Mouse (Mus musculus) cerebellum, postnatal 36 days (tissue): Measurements from ENCODE around the gene Ptdss2.

Experiments used
- DNase-seq, 2 experiments: peaks; one replicate each; pipeline ENCODE4 v3.0.0; 2021 to 2022; ENCODE audit warnings: mixed read lengths in 2 of 2

Gene Ptdss2

DNA sequence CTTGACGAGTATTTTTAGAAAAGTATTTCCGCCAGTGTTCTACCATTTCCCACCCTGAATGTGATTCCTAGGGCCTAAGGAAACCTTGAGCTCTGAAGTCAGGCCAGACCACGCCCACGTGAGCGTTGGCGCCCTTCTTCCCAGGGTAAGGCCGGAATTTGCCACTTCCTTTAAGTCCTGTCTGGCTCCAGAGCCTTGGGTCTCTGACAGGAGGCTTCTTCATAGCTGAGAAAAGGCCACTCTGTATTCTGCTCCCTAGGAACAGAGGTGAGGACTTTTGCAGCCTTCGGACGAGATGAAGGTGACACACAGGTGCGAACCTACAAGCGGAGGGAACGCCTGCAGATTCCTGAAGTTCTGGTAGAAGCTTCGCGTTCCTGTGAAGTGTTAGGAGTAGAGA is at the start of gene Ptdss2:
Ptdss2 (plus strand) TSS at position 138 of the 400 bp plus-strand sequence.
- DNase-seq = no peak

DNA sequence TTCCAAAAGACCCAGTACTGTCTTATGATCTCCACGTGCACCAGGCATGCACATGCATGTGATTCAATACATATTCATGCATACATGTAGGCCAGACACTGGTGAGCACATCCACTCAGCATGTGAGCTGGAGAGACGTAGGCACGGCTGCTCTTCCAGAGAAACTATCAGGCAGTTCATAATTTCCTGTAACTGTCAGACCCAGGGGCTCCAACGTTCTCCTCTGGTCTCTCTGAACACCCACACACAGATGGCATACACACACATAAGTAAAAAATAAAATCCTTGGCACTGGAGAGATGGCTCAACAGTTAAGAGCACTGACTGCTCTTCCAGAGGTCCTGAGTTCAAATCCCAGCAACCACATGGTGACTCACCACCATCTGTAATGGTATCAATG is 48.4 kb upstream of the Ptdss2 start:
- DNase-seq = no peak

DNA sequence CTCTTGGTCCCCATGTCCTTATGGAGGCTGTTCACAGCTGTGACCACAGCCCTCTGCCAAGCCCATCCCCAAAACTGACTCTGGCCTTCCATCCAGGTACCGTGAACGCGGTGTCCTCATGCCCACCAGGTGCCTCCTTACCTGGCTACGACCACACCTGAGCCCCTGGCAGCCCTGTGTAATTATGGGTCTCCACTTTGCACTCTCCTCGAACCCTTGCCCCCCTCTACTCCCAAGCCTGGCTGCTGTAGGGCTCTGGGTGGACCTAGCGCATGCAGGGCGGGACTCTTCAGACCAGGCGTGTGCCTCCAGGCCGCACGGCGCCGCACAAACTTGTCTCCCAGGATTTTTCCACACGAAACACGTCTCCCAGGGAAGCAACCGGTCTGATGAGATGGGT is 44.3 kb upstream of the Ptdss2 start, which contains the start of gene Pkp3:
Pkp3 (plus strand) TSS at position 378 of the 400 bp plus-strand sequence.
- DNase-seq = no peak

DNA sequence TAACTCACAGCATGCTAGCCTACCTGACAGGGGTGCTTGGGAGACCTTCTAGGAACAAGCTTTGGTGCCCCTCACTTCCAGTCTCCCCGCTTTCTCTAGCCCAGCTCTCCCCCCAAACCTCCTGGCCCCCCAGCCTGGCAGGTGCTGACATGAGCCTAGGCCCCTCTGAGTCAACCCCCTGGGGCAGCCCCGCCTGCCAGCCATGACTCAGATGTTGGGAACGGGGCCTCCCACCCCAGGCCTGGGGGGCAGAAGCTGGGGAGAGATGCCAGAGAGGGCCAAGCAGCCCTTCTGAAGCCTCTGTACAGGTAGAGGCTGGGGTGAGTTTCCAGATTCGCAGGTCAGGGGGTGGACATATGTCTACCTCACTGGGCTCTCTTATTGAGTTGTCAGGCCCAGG is 43.3 kb upstream of the Ptdss2 start:
- no peak for DNase-seq

DNA sequence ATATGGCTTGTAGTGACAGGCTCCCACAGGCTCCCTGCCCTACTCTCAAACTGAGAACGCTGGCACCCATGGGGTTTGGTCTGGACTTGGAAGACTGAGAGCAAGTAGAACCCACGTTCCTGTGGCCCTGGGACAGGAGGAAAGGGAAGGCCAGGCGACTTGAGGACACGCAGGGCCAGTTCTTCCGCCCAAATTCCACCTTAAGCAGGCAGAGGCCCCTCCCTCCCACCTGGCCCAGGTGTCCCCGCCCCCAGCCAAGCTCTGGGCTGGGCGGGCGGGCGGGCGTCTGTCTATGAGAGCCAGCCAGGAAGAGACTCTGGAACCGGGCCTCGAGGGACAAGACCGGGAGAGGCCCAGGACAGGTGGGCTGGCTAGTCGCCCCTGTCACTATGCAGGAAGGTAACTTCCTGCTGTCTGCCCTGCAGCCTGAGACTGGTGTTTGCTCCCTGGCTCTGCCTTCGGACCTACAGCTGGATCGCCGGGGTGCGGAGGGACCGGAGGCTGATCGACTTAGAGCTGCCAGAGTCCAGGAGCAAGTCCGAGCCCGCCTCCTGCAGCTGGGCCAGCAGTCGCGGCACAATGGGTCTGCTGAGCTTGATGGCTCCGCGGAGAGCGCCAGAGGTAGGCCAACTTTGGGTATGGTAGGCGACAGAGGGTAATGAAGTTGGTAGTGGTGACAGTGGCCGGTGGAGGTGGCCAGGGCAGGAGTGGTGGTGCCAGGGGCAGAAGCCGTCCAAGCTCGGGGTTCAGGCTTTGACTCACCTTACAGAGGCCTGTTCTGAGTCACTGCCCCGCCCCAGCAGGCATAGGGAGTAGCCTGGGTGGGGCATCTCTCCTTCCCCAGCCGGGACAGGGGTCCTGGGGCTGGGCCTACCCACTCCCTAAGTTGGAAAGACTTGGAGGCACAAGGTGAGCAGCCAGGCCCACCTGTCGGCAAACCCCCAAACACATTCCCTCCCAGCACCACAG is 42.4 kb upstream of the Ptdss2 start:
- no peak for DNase-seq

DNA sequence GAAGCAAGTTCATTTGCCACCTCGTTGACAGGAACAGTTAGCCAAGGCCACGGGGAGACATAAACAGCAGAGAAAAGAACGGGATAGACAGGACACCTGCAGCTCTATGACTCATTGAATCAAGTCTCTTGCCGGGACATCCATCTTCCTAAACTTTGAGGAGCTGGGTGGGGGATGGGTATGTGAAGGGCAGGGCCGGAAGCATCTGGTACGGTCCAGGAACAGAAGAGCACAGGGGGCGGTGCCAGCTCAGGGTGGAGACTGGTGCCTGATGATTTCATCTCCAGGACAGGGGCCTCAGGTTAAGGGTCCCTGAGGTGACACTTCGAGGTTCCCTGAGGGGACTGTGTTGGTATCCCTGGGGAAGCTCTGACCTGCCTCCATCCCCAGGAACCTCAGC is 34.3 kb upstream of the Ptdss2 start:
- DNase-seq = no peak

DNA sequence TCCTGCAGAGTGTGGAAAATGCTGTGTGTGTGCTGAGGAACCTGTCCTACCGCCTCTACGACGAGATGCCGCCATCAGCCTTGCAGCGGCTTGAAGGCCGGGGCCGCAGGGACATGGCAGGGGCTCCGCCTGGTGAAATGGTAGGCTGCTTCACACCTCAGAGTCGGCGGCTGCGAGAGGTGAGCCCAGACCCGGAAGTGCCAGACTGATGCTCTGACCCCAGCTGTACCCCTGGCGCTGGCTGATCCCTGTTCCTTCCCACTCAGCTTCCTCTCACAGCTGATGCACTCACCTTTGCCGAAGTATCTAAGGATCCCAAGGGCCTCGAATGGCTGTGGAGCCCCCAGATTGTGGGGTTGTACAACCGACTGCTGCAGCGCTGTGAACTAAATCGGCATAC is 33.7 kb upstream of the Ptdss2 start:
- DNase-seq = no peak

DNA sequence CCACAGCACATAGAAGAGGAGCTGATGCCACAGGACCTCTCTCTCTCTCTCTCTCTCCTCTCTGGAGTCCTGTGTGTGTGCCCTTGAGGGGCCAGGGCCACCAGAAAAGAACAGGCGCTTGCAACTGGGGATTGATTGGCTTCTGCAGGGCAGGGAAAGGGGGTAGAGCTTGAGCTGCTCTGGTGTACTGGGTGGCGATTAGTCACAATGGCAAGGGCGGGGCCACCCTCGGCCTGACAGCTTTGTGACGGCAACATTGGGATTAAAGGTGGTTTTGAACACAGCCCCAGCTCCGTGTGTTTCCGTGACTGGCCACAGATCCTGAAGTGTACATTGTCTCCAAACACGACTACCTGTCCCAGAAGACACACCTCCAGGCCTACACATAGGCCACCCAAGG is 32.0 kb upstream of the Ptdss2 start:
- DNase-seq = no peak

DNA sequence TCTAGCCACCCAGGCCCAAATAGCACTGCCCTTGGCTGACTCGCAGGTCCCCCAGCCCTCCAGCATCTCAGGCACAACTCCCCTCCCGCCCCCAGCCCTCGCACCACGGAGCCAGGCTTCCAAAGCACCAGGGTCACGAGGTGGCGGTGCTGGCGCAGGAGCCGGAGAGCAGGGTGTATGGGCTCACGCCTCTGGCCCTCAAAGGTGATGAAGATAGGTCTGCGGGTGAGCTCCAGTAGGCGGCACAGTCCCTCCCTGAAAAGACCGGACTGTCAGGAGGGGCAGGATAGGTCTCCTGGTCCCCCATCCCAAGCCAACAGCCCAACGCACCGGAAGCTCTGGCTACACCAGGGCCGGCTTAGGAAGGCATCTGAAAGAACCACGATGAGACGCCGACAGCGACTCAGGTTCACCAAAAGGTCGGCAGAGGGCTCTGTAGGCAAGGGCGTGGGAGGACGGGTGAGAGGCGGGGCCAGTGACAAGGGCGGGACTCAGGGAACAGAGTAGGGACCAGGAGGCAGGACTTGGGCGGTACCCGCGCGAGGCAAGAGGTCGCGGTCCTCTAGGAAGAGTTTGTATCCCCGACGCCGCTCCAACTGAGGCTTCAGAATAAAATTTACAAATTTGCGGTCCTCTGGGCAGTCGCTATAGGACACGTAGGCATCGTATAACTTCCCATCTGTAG is 30.0 kb upstream of the Ptdss2 start:
- peak; percentile 74 to 79 for DNase-seq

DNA sequence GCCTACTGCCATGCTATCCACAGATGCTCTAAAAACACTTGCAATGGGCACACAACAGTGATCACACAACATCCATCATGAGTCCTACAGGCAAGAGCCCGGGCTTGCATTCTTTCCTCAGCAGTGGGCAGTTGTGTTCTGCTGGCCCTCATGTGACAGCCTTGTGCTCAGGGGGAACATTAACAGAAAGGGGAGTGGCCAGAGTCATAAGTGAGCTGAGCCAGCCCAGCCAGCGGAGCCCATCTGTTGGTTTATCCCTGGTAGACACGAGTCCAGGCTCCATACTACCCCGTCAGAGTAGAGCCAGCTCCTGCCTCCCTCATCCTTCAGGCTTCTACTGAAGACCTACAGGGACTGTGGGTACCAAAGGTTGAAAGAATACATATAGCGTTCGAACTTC is 28.2 kb upstream of the Ptdss2 start:
- DNase-seq = no peak

DNA sequence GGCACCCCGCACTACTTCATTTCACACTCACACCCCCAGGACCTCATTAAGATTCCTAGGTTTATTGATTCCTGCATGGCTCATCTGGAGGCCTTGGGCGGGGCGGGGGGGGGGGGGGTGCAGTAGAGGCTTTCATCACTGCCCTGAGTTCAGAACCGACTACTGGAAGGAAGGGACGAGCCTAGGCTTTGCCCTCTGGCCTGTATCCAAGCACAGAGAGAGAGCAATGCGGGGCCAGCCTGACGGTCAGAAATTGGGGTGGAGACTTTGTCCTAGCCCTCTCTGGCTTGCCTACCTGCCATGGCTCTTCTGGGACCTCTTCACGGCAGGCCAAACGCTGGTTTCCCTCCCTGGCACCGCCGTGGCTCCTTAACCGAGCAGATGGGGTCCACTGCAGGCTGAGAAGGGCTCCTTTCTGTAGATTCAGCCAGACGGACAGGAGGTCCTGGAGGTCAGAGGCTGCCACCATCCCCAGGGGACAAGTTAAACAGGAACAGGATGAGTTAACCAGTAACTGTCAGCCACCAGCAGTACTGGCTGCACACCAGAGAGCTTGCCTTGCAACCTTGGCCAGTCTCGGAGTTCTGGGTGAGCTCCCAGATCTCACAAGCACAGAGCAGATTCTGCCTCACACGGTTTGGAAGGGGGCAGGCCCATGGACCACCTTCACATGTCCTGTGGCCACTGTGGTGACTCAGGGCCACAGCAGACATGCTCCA is 27.5 kb upstream of the Ptdss2 start:
- no peak for DNase-seq

DNA sequence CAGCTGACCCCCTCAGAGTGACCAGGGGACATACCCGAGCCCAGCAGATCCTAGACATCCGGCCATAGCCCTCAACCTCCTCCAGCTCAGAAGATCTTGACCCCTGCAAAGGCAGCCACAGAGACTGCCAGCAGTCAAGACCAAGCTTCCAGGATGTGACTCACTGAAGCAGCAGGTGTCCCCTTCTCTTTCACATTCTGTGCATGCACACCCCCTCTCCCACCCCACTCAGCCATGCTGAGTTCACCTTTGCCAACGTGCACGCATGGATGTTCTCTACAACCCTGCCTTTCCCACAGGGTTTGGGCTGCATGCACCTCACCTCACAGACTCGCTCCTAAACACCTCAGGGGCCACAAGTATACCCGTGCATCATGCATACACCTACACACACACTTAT is 26.2 kb upstream of the Ptdss2 start:
- no peak for DNase-seq

DNA sequence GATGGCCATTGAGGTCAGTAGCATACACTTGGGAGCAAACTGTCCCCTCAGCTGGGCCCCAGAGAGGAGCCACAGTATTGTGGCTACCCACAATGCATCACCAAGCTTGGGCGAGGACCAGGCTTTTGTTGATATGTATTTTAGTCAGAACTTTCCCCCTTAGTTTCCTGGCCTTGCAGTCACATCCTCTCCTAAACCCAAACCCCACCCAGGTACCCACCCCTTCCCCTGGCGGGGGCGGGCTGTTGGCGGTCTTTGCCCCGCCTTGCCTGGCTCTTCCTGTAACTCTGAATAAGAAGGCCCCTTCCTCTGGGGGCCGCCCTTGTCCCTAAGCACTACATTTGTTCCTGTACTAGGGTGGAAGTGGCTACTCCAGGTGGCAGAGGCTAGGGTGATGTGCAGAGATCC is 25.5 kb upstream of the Ptdss2 start:
- no peak for DNase-seq

DNA sequence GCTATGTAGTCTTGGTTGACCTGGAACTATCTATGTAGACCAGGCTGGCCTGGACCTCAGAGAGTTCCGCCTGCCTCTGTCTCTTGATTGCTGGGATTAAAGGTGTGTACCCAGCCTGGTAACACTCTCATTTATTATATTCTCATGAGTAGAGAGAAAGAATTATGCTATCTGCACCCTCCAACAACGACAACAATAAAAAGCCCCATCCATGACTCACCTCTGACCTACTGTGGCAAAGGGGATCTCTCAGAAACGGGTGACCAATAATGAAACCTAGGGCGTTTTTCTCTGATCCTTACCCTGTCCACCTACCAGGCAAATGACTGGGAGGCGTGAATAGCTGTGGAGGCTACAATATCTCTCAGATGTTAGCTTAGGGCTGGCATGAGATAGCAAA is 25.0 kb upstream of the Ptdss2 start:
- no peak for DNase-seq

DNA sequence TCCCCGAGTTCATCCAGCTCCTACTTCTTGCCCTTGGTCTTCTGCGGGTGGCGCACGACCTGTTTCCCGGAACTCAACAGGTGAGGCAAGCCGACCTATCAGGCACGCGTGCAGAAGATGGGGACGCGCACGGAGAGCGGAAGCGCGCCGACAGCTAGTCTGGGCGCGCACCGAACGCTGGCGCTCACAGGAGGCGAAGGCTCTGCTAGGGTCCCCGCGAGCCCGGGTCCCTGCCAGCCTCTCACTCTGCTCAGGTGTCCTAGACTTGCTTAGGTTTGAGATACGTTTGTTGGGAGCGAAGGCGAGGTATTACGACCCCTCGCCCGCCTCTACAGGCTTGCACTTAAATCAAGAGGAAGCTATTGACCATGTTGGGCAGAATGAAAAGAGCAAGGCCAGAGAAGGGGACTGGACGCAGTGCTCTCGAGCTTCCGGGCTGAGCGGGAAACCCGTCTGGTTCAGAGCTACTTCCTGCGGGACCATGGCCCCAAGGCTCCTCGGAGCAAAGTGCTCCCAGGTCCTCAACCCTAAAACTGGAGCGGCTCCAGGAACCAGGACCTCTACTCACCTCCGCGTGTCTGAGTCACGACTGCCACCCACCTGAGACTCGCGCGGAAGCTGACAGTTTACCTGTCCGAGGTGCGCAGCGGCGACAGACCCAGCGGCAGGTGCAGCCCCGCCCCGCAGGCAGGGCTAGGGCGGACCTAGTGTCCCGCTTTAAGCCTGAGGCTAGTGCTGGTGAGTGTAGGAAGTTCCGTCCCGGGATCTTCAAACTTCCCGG is 22.1 kb upstream of the Ptdss2 start, which contains the start of gene Sigirr:
Sigirr (minus strand) TSS at position 662 of the 781 bp plus-strand sequence.
- peak; percentile 25 to 35 for DNase-seq

DNA sequence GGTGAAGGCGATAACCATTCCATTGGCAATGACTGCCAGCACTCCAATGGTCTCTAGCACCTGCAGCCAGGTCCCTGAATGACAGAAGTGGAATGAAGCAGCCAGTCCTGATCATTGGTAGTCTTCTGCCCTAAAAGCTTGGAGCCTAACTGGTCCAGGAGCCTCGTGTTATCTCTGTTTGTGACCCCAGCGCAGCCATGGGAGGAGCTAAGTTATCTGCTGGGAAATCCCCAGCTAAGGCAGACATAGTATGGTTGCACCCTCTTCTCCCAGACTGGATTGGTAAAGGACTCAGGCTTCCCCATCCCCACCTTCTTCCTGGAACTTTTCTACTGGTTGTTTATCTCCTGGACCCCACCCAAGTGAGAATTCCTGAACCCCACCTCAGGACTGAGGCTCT is 19.0 kb upstream of the Ptdss2 start:
- DNase-seq = no peak

DNA sequence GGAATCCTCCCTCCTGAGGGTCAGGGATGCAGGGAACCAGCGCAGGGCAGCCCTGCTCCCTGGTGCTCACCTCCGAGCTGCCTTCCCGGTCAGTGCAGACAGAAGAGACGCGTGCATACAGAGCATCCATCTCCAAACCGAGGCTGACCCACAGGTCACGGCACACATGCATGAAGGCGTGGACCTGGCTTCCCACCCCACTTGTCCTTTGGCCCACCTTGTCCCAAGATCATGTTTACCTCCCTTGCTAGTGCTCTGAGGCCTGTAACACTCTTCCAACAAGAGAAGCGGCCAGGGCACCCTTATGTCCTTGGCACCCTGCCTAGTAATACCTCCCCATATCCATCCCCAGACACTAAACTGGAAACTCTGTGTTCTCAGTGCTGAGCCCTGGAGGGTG is 6.3 kb upstream of the Ptdss2 start:
- no peak for DNase-seq

DNA sequence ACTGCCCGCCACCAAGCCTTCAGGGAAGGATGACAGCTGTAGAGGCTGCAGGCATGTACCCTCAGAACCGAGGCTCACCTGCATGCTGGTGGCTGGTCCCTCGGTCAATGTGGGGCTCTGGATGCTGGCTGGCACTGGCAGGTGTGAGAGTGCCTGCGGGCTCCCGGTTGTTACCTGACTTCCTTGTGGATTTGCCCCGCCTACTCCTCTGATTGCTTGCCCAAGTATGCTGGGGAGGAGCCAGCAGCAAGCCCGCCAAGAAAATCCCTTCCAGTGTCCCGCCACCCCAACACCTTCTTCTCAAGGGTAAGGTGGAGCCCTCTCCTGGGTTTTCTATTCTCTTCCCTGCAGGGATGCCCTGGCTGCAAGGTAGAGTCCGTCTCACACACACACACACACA is 4.5 kb upstream of the Ptdss2 start, which contains the start of gene Ano9:
Ano9 (minus strand) TSS at position 171 of the 400 bp plus-strand sequence.
- no peak for DNase-seq

DNA sequence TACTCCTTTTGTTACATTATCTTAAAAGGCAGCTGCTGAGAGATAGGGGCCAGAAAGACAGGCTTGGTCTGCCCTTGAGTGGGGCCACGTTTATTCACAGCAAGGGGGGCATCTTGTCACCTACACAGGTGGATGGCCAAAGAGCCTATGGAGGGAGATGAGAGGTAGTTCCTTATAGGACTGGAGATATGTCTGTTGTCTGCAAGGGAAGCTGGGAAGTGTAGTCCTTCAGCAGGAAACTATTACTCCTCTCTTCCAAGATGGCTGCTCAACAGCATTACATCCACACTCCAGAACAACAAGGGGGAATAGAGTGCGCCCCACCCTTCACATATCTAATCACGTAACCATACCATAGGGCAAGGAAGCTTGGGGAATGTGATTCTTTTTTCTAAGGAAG is 2.7 kb upstream of the Ptdss2 start:
- DNase-seq = no peak

DNA sequence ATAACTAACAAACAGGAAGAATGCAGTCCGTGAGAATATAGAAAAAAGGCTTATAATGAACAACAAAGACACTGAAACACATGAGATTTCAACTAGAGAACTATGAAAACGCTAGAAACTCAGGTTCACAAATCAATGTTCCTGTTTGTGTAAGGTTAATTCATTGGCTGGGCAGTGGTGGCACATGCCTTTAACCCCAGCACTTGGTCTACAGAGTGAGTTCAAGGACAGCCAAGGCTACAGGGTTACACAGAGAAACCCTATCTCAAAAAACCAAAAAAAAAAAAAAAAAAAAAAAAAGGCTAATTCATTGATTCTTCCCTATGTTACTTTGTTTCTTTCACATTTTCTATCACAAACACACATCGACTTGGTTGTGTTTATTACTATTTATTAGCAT is 1.6 kb upstream of the Ptdss2 start:
- DNase-seq = no peak

DNA sequence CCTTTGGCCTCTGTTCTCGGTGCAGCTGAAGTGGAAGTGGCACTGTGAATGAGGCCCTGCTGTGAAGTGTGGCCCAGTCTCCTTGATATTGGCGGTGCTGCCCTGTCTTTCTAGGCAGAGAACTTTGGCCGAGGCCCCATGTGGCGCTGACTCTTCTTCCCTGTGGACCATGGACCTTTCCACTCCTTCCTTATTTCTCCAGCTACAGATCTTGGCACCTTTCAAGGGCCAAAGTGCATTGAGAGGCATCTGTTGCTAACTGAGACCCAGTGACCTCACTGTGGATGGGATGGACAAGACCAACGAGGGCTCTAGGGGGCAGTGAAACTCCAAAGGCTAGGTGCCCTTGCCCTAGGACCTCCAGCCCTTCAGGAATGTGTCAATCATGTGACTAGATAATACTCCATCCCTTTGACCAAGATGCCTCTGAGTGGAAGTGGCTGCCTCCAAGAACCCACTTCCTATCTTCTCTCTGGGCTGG is 1.1 kb upstream of the Ptdss2 start:
- no peak for DNase-seq
